Mouse (Mus musculus) testis, adult 2 months (tissue): Measurements from ENCODE around the gene Med31.

Experiments used
- CTCF ChIP-seq: fragments of 200-500 bp; IDR thresholded peaks from 2 replicates; pipeline ENCODE4 v1.5.1; 2012; ENCODE audit warnings: low read depth, mild to moderate bottlenecking, inconsistent platforms, low read length, moderate library complexity; ENCODE audit not compliant: control insufficient read depth, insufficient read depth, insufficient replicate concordance
- POLR2A ChIP-seq: fragments of 200-500 bp; IDR thresholded peaks from 2 replicates; pipeline ENCODE4 v1.6.1; 2012; ENCODE audit warnings: low read depth, mild to moderate bottlenecking, inconsistent platforms, low read length, moderate library complexity; ENCODE audit not compliant: control insufficient read depth

- TF ChIP-seq CTCF (no peak), POLR2A (no peak)
Observed at GRCm38 (mm10) chr11:72180556-72180955, 34.8 kb downstream of the Med31 start.
